Mouse (Mus musculus) monocyte, adult 2 months (primary cell): ENCODE measurements around the gene Ankub1.

Source experiments
- DNase-seq, 2 experiments: peaks; one replicate each; pipeline ENCODE4 v3.0.0; 2022; ENCODE audit warnings: low spot score in 2 of 2, low read depth in 1 of 2

Ankub1 gene

DNA sequence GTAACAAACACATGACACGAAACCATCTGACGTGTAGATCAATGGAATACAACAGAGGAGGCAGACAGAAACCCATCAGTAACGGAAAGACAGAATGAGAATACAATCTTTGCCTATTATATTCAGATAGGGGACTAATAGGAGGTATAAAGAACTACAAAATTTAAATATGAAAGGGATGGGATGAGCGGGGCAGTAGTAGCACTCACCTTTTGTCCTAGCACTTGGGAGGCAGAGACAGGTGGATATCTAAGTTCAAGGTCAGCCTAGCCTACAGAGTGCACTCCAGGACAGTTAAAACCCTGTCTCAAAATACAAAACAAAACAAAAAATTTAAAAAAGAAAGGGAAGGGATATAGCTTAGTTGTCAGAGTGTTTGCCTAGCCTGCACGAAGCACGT is 49.4 kb downstream of the Ankub1 start:
- no peak for DNase-seq

DNA sequence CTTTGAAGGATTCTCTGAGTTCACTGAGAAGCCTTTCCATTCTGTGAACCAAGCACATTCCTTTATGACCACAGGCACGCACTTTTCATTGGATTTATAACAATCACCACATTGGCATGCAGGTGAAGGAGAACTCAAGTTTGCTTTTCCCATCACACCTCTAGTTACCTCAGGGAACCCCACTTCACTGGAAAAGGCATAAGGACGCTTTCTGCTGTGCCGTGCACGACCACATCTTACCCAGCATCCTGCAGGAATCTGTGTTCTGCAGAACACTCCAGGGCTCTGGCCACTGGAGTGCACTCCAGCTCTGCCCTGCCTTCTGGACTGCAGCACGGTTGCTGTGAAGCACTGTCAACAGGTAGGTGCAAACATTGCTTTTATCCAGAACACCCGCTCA is 55.0 kb downstream of the Ankub1 start:
- no peak for DNase-seq

DNA sequence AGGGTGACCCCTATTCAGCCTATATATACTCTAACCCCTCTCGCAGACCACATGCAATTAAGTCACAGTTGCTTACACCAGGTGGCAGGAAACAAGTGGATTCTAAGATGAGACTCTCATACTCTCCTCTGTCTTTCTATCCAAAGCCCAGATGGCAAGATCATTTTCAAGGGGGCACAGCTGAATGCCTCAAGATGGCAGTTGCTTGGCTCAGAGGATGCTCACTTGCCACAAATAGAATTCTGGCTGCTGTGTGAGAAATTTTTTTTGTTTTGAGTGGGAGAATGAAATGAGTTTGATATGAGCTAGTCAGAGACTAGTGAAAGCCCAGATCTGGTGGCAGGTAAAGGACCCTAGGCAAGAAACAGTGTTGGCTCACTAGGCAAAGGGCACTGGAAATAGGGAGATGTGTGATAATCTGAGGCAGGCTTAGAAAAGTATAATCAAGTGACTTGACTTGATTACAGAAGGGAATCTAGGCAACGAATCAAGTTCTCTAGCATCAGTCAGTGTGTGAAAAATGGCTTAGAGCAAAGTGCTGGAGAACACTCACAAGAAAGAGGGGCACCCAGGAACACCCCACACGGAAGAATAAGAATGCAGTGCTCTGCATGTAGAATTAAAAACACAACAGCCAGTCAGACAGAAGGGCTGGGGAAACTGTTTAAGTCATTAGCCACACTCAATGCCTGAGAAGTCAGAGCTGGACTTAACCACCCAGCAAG is 57.7 kb downstream of the Ankub1 start:
- no peak for DNase-seq

DNA sequence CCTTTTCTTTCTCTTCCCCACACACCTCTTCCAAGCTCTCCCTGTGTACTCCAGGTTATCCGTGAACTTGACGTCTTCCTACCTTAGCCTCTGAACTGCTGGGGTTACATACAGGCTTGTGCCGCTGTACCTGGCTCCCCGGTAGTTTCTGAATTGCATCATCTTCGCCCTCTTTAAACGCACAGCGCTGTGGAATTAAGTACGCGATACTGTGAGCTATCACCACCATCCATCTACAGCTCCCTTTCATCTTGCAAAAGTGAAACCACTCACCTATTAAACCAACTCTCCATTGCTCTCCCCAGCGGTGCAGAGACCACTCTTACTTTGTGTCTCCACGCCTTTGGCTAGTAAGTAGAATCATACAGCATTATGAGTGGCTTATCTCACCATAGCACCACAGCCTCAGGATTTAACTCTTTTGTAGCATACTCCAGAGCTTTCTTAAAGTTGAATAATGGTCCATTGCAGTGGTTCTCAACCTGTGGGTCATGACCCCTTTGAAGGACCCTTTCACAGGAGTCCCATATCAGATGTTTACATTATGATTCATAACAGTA is 65.6 kb downstream of the Ankub1 start:
- no peak for DNase-seq

DNA sequence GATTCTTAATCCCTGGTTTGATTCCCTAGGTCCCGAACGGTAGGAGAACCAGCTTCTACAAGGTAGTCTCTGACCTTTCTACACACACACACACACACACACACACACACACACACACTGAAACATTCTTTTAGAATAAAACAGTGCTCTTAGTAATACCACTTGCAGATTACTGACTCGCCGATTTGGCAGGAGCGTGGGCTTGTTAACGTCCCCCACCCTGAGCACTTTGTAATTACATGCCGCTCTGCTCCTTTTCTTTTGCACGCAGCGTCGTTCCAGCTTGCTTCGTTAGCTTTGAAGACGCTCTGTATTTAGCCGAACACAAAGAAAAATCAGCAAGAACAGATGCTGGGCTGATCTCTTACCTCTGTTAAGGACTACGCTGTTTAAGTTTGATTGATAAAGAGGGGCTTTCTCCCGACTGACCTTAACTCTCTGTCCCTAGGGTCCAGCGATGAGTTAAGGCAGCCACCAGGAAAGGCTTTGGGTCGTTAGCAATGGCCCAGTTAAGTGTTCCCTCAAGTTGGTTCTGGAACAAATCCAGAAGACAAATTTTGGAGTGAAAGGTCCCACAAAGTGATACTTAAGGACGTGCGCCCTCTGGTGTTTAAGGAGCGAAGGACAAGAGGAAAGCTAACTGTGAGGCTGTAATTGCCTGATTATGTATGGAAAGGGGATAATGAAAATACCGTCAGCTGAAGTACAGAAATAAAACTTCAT is 67.2 kb downstream of the Ankub1 start:
- DNase-seq: no peak

DNA sequence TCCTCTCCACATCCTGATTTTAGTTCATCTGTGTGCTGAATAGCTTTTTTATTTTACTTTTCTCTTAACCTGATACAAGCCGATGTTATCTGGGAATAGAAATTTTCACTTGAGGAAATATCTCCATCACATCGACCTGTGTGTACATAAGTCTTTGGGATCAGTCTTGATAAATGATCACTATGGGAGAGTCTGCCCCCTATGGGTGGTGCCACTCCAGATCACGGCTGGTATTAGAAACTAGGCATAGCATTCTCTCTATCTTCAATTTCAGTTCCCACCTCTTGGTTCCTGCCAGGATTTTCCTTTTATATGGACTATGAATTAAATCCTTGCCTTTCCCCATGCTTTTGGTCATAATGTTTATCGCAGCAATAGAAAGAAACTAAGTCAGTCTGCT is 72.9 kb downstream of the Ankub1 start:
- DNase-seq: no peak

DNA sequence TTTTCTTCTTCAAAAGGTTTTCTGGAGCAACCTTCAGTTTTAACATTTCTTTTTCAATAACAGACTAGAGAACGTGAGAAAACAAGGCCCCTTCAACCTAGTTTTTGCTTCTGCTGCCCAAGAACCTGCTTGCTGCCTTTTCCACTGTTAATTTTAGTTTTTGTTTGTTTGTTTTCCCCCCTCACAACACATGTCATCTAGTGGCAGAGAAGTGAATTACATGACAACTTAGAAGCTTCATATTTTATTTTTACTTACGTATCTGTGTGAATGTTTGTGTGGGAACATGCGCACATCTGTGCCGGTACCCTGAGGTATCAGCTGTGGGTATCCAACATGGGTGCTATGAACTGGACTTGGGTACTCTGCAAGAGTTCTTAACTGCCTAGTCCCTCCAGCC is 76.9 kb downstream of the Ankub1 start:
- DNase-seq: no peak

DNA sequence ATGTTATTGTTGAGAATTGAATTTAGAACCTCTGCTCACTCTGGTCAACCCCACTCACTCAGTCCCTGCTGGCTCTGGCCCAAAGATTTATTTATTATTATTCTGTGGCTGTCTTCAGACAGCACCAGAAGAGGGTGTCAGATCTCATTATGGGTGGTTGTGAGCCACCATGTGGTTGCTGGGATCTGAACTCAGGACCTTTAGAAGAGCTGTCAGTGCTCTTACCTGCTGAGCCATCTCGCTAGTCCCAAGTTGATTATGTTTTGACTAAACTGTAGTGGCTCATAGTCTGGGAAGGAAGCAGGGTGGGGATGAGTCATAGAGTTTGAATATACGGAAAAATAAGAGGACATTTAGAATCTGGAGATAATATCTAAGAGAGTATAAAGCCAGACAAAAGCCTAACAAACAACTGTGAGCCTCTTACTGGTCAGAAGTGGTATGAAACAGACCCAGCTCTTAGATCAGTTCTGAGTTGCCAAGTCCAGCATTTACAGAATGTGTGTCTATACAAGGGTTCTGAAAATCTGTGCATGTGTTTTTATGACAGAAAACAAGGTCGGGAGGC is 80.1 kb downstream of the Ankub1 start:
- DNase-seq: no peak

DNA sequence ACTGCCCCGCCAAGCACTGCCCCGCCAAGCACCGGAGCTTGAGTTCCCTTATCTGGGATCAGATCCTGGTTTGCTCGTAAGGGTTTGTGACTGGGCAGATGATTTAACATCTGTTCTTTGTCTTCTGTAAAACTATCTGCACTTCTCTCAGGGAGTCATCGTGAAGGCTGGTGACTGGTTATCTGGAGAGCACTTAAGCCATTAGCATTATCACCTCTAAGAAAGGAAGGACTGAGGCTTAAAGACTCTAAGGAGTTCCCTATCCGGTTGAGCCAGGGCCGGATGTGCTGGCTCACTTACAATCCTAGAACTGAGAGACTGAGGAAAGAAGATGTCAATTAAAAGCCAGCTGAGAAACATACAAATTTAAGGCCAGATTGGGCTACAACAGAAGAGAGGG is 80.8 kb downstream of the Ankub1 start:
- DNase-seq: no peak
